Mouse (Mus musculus) hindbrain, embryonic 14.5 days (tissue): Measurements from ENCODE around the gene Trak2. TPM values are rescaled to one million over a fixed set of nuclear protein-coding genes. Genes with fewer than 3 reads are reported as not detected.
"Not testable (repeated sequence)": the region's sequence is repeated elsewhere in the genome, so short reads cannot be mapped to it uniquely, and the experiment has no call there.

Experiments
- ATAC-seq: fragments of 200-750 bp; cut with Nextera tagmentation; 2 replicates; pipeline ENCODE4 v1.8.0; 2017; ENCODE audit warnings: moderate number of reproducible peaks, mild to moderate bottlenecking, moderate TSS enrichment, moderate library complexity; ENCODE audit not compliant: low FRiP score
- DNase-seq: peaks from one replicate; pipeline ENCODE4 v3.0.0-alpha.2; 2015; ENCODE audit warnings: low spot score
- H3K27ac ChIP-seq: fragments of 300-500 bp; sonication (generic); 2 replicates; pipeline ENCODE4 v1.5.1; 2014; ENCODE audit warnings: mild to moderate bottlenecking, moderate library complexity
- H3K27me3 ChIP-seq: fragments of 300-500 bp; sonication (generic); 2 replicates; pipeline ENCODE4 v1.6.1; 2014; ENCODE audit warnings: mild to moderate bottlenecking, low read length, mixed read lengths; ENCODE audit not compliant: control insufficient read depth, insufficient read depth
- H3K36me3 ChIP-seq: fragments of 300-500 bp; sonication (generic); replicated peaks from 2 replicates; pipeline ENCODE4 v1.6.1; 2014; ENCODE audit not compliant: control insufficient read depth, insufficient read depth
- H3K4me1 ChIP-seq: fragments of 300-500 bp; sonication (generic); replicated peaks from 2 replicates; pipeline ENCODE4 v1.6.1; 2014; ENCODE audit warnings: antibody characterized with exemption, low read length, mixed read lengths; ENCODE audit not compliant: control insufficient read depth, insufficient read depth
- H3K4me2 ChIP-seq: fragments of 300-500 bp; sonication (generic); replicated peaks from 2 replicates; pipeline ENCODE4 v1.6.1; 2014; ENCODE audit warnings: mild to moderate bottlenecking, moderate library complexity
- H3K4me3 ChIP-seq: fragments of 300-500 bp; sonication (generic); replicated peaks from 2 replicates; pipeline ENCODE4 v1.5.1; 2014; ENCODE audit warnings: mild to moderate bottlenecking, low read length
- H3K9ac ChIP-seq: fragments of 300-500 bp; sonication (generic); 2 replicates; pipeline ENCODE4 v1.6.1; 2014
- H3K9me3 ChIP-seq: fragments of 300-500 bp; sonication (generic); 2 replicates; pipeline ENCODE4 v1.6.1; 2016; ENCODE audit warnings: low read length; ENCODE audit not compliant: control insufficient read depth
- WGBS: fragments of 180-500 bp; shearing (Covaris S2); extraction: QIAGEN DNeasy Blood & Tissue Kit; methylation state at CpG from one replicate; pipeline ENCODE4 v1.1.7; 2014; 5-methylcytosine and 5-hydroxymethylcytosine counted together
- polyA plus RNA-seq: library from polyadenylated mRNA; unstranded; fragments of >200 nt; fragmentation: Nextera tagmentation; extraction: Ambion mirVana; gene quantifications from 2 replicates; pipeline ENCODE4 v1.2.1, GENCODE M21; 2014

The Trak2 gene
- polyA plus RNA-seq, 1 experiment from 2014 or later, result 18.0 TPM

DNA sequence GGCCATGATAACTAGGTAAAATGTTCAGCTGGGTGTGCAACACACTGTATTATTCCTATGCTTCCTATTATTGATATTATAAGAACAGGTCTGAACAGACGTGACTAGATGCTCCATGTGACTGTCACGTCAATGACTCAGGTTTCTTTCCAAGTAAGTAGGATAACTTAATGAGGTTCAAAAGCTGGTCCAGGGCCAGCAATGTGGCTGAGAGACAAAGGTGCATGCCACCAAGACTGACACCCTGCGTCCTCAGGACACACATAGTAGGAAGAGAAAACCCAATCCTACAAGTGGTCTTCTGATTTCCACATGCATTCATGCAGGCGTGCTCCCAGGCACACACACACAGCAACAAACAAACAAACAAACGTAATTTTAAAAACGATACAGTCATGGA, 2.1 kb downstream of the Trak2 start:
- Histone ChIP-seq H3K4me3 (no peak overlapping the region), H3K4me1 (peaks cover 38% of the 10 kb centered on the region), H3K27me3 (no peaks in the 10 kb centered on the region), H3K36me3 (no peaks in the 10 kb centered on the region), H3K27ac (no peak overlapping the region), H3K4me2 (peak overlapping the region; percentile 60), H3K9me3 (no peaks in the 10 kb centered on the region), H3K9ac (no peak overlapping the region)
- ATAC-seq (no peak), DNase-seq (no peak)
- 90% methylated on average over 6 of the region's 6 CpGs for WGBS

DNA sequence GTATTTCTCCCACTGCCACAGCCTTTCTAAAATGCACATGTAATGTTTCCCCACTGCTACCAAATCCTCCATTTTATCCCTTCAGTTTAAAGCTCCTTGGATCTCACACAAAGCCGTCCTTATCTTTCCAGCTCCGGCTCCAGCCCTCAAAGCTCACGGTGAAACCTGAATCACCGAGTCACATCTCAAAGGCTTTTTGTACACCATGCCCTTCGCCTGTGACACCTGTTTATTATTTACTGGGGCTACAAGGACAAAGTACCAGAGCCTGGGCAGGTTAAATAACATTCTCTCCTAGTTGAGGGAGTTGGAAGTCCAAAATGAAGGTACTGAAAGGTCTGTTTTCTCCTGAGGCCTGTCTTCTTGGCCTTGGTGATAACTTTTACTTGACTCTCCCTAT, 3.2 kb downstream of the Trak2 start:
- peaks cover 38% of the 10 kb centered on the region for H3K4me1 ChIP-seq
- H3K36me3 ChIP-seq, result no peaks in the 10 kb centered on the region

GRCm38 (mm10) chr1:58967534-58967933, 5.7 kb downstream of the Trak2 start:
- WGBS, result 60% methylated on average over 4 of the region's 4 CpGs
- Histone ChIP-seq H3K27me3 (no peaks in the 10 kb centered on the region), H3K4me3 (no peak overlapping the region), H3K36me3 (no peaks in the 10 kb centered on the region), H3K4me1 (peaks cover 32% of the 10 kb centered on the region), H3K9me3 (no peaks in the 10 kb centered on the region), H3K9ac (no peak overlapping the region), H3K27ac (no peak overlapping the region), H3K4me2 (no peak overlapping the region)
- no peak for DNase-seq
- no peak for ATAC-seq

More for the DNA sequence above, 3.2 kb downstream of the Trak2 start:
- ATAC-seq, result no peak
- Histone ChIP-seq H3K9ac (no peak overlapping the region), H3K27me3 (no peaks in the 10 kb centered on the region), H3K4me2 (no peak overlapping the region; the same call in 1 of the 2 replicates), H3K27ac (no peak overlapping the region), H3K9me3 (no peaks in the 10 kb centered on the region), H3K4me3 (no peak overlapping the region)
- no peak for DNase-seq
- whole genome bisulfite sequencing, result 83% methylated on average over 5 of the region's 5 CpGs

- H3K27ac ChIP-seq, result no peak overlapping the region
- DNase-seq, result no peak
- H3K9me3 ChIP-seq, result no peaks in the 10 kb centered on the region
- H3K36me3 ChIP-seq, result no peaks in the 10 kb centered on the region
- H3K4me3 ChIP-seq, result no peak overlapping the region
- H3K27me3 ChIP-seq, result no peaks in the 10 kb centered on the region
- H3K9ac ChIP-seq, result no peak overlapping the region
- H3K4me1 ChIP-seq, result peaks cover 5% of the 10 kb centered on the region
- no peak for ATAC-seq
- H3K4me2 ChIP-seq, result no peak overlapping the region
Observed at GRCm38 (mm10) chr1:58962865-58963264, 10.4 kb downstream of the Trak2 start.

- no peak for DNase-seq
- Histone ChIP-seq H3K27ac (no peak overlapping the region), H3K4me1 (peaks cover 5% of the 10 kb centered on the region), H3K4me3 (no peak overlapping the region), H3K4me2 (no peak overlapping the region), H3K36me3 (no peaks in the 10 kb centered on the region), H3K27me3 (no peaks in the 10 kb centered on the region), H3K9me3 (no peaks in the 10 kb centered on the region), H3K9ac (no peak overlapping the region)
- 97% methylated on average over 5 of the region's 5 CpGs for WGBS
- no peak for ATAC-seq
Observed at GRCm38 (mm10) chr1:58962418-58962817, 10.8 kb downstream of the Trak2 start.

GRCm38 (mm10) chr1:58961152-58961893, 11.9 kb downstream of the Trak2 start:
- no peak for DNase-seq
- H3K27ac ChIP-seq, result no peak overlapping the region

GRCm38 (mm10) chr1:58959682-58960081, 13.5 kb downstream of the Trak2 start:
- Histone ChIP-seq H3K4me3 (no peak overlapping the region), H3K4me2 (no peak overlapping the region), H3K27me3 (no peaks in the 10 kb centered on the region), H3K27ac (no peak overlapping the region), H3K9me3 (no peaks in the 10 kb centered on the region), H3K4me1 (peaks cover 5% of the 10 kb centered on the region), H3K36me3 (no peaks in the 10 kb centered on the region), H3K9ac (no peak overlapping the region)
- 83% methylated on average over 2 of the region's 2 CpGs for WGBS
- no peak for DNase-seq
- no peak for ATAC-seq

More at GRCm38 (mm10) chr1:58961152-58961893, 11.9 kb downstream of the Trak2 start:
- no peaks in the 10 kb centered on the region for H3K36me3 ChIP-seq
- no peaks in the 10 kb centered on the region for H3K9me3 ChIP-seq
- peaks cover 5% of the 10 kb centered on the region for H3K4me1 ChIP-seq
- no peaks in the 10 kb centered on the region for H3K27me3 ChIP-seq
- no peak overlapping the region for H3K4me3 ChIP-seq
- no peak overlapping the region for H3K4me2 ChIP-seq
- WGBS, result 65% methylated on average over 12 of the region's 12 CpGs
- no peak overlapping the region for H3K9ac ChIP-seq
- ATAC-seq, result no peak

DNA sequence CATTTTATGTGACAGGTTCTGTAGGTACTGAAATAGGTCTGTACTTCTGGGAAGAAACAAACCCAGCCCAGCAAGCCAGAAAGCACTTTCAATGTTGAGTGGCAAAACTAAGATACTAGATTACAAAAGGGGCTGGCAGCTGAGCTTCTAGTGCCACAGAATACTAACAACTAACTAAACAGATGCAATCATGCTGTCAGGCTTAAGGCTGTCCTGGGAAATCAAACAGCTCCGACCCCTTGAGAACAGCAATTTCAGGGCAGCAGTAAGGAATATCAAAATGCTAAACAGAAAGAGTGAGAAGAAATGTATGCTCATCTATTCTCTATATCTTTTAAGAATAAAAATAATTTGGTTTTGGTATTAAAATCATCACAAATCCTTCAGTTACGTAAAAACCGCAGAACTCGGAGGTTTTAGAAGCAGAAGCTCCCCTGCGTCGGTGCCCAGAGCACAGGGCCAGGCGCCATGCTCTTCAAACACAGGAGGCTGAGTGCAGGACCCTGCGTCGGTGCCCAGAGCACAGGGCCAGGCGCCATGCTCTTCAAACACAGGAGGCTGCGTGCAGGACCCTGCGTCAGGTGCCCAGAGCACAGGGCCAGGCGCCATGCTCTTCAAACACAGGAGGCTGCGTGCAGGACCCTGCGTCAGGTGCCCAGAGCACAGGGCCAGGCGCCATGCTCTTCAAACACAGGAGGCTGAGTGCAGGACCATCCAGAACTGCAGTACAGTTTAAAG, 14.3 kb downstream of the Trak2 start:
- not testable (repeated sequence) for DNase-seq, H3K4me2 ChIP-seq, H3K9ac ChIP-seq, H3K27ac ChIP-seq, H3K4me3 ChIP-seq, ATAC-seq, H3K27me3 ChIP-seq, H3K36me3 ChIP-seq, H3K4me1 ChIP-seq, H3K9me3 ChIP-seq
- 72% methylated on average over 16 of the region's 16 CpGs for WGBS

DNA sequence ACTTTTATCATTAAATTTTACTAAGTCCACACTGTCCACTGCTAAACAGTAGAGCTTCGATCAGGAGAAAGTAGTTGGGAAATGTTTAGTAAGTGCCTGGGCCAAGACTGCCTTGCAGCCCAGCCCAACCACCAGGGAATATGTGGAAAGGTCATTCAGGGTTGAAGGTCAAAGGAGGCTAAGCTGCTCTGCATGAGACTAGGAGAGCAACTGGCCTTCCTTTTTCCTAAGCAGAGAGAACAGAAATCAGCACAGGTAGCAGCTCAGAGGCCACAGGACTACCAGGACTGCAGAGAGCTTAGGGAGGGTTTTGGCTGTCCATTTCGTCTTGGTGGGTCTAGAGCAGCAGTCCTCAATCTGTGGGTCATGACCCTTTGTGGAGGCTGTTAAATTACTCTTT, 15.3 kb downstream of the Trak2 start:
- Histone ChIP-seq H3K27ac (no peak overlapping the region), H3K4me1 (peaks cover 5% of the 10 kb centered on the region), H3K36me3 (no peaks in the 10 kb centered on the region), H3K27me3 (no peaks in the 10 kb centered on the region), H3K4me3 (no peak overlapping the region), H3K4me2 (no peak overlapping the region), H3K9ac (no peak overlapping the region), H3K9me3 (no peaks in the 10 kb centered on the region)
- ATAC-seq (no peak), DNase-seq (no peak)
- WGBS, result 56% methylated on average over 2 of the region's 2 CpGs
